Mouse (Mus musculus) layer of hippocampus, postnatal 36 days (tissue): ENCODE results near the gene Itgb5. TPM values are rescaled to one million over a fixed set of nuclear protein-coding genes. Genes with fewer than 3 reads are reported as not detected.

ENCODE experiments used
- DNase-seq, 2 experiments: peaks; one replicate each; pipeline ENCODE4 v3.0.0; 2022
- total RNA-seq, 2 experiments: library from RNA; stranded (reverse); gene quantifications; 2 replicates each; pipeline ENCODE4 v1.2.3; 2021

Gene Itgb5
- total RNA-seq, 2 experiments from 2014 or later = 40.7 to 42.7 TPM

DNA sequence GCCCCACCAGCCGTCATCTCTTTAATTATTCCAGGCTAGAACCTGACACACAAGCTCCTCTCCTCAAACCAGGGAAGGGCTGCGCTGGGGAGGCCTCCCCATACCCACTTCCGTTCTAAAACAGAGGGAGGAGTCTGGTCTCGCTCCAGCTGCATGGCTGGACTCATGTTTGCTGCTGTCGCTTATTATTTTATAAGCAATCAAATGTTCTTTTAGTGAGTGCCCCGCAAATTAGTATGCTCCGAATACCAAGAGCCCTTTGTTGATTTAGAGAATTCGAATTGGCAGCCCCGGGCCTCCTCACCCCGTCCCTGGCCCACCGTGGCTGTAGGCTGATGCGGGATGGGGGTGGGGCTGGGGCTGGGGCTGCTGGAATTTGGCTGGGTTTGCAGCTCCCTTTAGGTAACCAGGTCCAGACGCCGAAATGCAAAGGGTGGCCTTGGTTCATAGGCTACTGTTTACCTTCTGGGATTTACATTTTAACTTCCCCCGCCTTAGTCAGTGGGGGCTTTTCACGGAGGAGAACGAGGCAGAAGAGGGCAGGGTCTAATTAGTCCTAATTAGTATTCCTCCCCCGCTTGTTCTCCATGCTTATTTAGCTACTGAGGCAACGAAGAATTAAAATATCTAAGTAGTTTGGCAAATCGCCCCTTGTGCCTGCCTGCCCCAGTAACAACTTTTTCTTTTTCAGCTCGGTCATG lies 3.4 kb downstream of the Itgb5 start:
- no peak for DNase-seq

DNA sequence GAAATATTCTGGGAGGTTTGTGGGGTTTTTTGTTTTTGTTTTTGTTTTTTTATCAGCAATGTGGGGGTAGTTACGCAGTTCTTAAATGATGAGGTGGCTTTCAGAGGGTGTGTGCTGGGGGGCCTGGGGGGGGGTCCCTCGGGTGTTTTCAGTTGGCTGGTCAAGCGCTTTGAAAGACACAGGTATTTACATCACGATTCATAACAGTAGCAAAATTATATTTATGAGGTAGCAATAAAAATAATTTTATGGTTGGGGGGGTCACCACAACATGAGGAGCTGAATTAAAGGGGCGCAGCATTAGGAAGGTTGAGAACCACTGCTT lies 3.9 kb downstream of the Itgb5 start:
- DNase-seq = no peak

DNA sequence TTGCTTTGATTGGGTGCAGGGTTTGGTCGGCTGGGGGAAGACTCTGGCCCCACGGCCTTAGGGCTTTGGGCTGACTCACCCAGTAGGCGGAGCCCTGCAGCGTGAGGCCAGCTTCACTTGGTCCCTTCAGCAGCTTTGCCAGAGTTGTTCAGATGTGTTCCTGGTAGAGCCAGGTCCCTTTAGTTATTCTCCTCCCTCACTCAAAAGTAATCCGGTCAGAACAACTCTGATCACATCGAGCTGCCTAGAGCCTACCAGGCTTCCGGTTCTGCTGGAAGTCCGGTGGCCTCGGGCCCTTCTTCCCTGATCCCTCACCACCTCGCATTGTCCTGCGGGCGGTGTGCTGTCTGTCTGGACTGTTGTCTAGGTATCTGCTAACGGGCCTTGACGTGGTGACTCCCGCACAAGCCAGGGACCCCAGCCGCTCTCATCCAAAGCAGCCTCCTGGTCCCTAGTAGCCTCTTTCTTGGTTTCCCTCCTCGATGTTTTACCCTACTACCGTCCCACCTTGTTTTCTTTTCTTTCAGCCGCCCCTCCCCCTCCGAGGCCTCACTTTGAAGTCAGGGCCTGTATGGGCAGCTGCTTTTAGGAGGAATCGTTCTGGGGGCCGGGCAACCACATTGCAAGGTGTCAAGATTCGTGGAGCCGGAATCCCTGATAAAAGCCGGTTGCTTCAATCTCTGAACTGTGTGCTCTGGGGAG lies 4.5 kb downstream of the Itgb5 start:
- peak in 1 of 2 experiments; percentile 36 for DNase-seq

DNA sequence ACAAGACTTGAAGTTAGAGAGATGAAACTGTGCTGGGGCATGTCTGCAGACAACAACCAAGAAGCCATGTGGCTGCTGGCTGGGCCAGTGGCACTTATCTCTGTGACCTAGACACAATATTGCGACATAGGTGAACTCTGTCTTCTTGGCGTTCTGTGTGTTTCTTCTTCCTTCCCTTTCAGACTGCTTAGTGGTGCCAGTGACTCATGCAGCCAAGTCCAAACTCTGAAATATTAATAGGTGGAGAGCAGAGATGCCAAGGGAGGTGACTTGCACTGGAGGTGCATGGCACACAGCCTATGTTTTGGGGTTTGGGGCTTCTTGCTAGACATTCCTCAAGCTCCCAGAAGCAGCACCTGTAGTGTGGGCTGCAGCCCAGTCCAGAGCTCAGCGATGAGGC lies 7.2 kb downstream of the Itgb5 start:
- no peak for DNase-seq

DNA sequence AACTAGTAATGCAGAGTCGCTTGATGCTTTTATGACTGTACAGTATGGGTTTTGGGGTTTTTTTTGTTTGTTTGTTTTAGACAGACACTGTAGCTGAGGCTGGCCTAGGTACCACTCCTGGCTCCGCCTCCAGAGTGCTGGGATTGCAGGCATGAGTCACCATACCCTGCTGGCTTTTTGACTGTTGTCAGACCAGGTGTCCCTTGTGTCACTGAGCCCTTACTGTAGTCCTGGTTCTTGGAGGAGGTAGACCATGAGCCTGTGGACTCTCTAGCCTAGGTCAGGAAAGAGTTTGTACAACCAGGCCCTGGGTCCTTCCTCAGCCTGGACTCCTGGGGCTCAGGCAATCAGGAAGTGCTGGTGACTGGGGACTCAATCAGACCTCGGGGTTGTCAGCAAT lies 7.7 kb downstream of the Itgb5 start:
- DNase-seq = no peak

DNA sequence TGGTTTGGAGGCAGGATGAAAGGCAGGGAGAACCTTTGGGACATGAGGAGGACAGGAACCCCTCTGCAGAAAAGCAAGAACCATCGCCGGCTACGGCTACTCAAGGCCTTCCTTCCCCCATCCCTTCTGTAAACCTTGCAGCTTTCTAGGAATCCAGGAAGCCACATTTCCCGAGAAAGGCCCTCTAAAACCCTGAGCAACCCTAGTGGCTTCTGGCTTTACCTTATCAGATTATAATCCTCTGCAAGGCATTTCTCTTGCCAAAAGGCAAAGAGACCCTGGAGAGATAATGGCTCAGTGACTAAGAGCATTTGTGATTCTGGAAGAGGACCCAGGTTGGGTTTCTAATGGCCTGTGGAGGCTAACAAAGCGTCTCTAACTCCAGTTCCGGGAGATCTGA lies 11.2 kb downstream of the Itgb5 start:
- DNase-seq = no peak

DNA sequence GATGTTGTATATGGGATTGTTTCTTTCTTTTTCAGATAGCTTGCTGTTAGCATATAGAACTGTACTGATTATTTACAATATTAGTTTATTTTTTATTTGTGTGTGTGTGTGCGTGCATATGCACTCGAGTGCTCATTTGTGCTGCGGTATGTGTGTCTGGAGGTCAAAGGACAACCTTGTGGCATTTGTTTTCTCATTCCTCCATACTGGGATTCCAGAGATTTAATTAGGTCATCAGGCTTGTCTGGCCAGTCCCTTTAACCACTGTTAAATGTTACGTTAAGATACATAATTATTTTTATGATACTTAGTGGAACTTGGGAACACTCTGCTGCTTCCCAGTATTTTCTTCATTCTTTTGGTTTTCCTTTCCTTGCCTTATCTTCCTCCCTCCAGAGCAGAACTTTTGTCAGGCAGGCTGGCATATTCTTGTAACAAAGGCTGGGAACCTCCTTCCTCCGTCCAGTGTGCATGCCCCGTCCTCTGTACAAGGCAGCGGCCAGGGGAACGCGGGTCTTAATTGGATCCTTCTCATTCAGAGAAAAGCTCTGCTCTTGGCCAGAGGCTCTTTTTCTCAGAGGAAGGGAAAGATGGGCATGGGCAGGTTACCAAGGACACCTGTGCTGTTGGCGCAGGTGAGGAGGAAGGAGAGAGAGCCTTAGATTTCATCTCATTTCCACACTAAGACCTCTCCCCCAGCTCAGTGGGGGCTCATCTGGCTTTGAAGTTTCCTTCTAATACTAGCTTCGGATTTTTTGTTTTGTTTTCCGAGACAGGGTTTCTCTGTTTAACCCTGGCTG lies 12.8 kb downstream of the Itgb5 start:
- no peak for DNase-seq

DNA sequence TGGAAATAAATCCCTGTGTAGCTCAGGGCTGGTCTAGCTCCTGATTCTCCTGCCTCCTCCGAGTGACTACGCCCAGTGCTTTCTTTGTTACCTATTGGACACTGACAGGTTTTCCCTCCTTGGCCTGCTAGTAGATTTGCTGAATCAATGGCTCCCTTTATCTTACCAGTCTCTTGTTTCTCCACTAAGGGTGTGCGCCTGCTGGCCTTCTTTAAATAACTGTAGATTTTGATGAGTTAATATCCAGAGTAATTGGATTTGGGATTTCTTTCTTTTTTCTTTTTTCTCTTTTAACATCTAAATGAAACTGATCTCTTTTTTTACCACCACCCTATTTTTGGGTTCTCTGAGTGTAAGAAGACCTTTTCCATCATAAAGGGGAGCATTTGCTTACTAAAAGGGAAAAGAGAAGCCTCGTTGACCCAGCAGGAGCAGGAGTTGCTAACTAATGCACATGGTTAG lies 14.7 kb downstream of the Itgb5 start:
- no peak for DNase-seq

DNA sequence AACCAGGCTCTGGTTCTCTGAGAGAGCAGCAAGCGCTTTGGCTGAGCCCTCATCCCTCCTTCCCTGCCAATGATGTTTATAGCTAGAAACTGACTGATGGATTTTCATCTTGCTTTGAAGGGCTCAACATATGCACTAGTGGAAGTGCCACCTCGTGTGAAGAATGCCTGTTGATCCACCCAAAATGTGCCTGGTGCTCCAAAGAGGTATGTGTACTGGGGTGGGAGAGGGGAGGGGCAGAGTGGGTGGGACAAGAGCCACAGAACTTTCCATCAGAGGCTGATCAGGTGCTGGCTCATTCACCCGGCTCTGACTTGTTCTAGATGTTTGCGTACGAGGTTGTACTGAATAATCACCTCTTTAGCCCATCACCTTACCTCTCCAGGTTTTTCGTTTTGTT lies 15.4 kb downstream of the Itgb5 start:
- DNase-seq = no peak

DNA sequence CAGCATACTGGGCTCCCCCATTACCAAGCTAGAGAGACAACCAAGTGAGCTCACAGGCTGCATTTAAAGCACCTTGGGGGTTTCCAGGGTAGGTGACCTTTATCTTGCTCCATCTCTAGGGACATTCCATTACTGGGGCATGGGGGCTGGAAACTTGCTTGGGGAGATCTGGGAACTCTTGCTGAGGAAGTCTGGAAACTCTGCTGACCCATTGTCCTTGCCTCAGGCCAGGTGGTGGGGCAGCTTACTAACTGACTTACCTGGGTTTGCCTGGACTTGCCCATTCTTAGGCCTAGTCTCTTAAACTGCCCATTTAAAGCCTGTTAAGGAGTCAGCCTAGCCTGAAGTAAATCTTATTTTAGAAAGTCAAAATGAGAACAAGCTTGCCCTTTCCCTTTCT lies 23.8 kb downstream of the Itgb5 start:
- DNase-seq = no peak

DNA sequence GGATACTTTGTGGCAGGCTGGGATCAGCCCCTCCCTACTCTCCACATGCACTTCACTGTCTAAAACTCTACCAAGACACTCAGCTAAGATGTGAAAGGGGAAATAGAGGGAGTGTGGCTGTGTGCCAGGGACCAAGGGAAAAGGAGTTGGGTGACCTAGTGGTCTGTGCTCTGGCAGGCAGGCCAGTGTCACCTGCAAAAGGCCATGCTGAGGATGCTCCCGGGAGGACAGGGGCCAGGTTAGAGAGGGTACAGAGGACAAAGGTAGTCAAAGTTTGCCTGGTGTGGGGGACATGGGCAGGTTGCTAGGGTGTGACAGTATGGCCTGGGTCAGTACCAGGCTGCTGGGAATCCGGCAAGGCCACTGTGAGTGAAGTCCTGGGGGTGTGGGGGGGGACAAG lies 29.3 kb downstream of the Itgb5 start:
- no peak for DNase-seq

DNA sequence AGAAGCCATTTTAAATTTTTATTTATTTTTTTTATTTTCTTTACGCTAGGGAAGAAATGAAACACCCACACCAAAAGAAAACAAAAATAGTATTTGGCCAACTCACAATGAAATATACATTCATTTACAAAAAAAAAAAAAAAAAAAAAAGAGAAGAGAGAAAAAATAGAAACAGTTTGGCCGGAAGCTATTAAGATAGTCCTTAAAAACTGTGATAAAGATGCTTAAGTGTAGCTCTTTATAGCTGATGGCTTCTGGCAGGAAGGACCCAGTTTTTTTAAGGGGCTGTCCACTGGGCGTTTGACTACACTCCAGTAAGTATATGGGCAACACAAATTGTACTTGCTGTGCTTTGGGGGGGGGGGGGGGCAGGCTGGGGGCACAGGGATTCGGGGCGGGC lies 29.9 kb downstream of the Itgb5 start:
- DNase-seq = no peak

DNA sequence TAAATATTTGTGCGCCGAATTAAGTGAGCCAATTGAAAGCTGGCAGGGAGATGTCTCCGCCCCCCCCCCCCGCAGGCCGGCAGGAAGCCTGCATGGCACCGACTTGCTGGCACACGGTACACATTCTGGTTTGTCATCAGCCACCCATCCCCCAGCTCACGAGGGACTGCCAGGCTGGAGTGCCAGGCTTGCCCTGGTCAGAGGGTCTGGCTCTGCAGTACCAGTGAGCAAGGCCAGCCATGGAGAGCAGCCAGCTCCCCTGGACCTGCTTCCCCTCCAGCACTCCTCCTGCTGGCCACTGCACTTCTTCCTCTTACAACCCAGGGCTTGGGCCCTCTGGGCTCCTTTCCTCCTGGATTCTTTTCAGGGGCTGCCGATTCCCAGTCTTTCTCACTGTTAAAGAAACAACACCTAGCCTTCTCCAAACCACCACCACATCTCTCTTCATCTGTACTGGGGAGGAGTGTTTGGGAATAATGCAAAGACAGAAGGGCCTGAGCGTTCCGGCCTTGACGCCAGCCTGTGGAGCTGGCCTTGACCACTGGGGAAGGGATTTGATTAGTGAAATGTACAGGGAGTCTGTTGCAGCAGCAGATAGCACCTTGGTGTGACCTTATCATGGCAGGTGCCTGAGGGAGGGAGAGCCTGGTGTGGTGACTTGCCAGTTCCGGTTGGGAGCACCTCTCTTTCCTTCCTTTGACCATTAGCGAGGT lies 30.7 kb downstream of the Itgb5 start:
- DNase-seq = peak; percentile 84 to 87

DNA sequence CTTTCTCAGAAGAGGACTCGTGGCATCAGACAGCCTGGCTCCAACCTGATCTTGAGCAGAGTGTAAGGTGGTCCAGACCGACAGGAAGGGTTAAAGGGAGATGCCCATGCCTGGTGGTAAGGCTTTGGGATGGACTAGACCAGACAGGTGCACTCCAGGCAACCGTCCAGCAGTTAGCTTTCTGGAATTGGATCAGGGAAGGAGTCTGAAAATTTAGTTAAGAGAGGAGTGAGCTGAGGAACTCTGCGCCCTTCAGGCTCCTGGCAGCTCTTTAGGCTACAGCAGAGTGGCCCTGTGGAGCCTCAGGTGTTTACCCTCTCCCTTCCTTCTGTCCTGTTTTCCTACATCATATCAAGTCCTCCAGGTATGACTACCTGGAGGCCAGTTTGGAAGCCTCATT lies 32.9 kb downstream of the Itgb5 start:
- no peak for DNase-seq

DNA sequence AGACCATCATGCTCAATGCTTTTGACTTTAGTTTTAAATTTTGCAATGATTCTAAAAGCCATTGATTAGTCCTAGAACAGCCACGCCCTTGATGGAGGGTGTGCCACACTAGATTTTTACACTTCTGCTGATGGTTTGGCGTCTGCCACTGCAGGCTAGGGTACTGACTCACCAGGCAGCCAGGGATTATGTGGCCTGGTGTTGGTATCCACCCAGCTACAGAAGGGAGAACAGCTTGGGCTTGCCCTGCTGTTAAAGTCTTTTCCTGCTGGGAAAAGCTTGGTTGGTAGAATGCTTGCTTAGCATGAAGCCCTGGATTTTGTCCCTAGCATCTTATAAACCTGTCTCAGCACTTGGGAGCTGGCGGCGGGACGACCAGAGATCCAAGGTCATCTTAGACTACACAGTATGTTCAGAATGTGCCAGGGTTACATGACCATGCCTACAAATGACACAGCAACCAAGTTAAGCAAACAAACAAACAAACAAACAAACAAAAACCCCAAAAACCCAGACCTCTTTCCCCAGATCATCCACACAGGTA lies 33.8 kb downstream of the Itgb5 start:
- no peak for DNase-seq

DNA sequence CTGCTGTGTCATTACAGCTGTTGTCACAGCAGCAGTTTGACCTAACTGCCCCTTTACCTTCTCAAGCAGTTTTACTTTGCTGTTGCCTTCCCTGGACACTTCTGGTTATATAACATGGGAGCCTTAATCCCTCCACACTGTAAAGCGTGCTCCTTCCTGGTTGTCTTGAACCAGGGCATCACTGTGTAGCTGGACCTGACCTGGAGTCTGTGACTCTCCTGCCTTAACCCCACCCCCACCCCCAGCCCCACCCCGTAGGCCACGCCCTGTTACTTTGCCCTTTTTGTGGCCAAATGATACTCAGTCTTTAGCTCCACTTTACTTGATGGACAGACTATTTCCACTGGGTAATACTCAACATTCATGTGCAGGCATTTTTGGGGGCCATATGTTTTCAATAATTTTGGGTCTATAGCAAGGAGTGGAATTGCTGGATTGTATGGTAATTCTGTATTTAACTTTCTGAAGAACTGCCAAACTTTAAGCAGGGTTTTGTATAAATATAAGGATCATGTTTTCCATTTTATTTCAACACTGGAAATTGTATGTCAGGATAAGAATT lies 40.8 kb downstream of the Itgb5 start:
- DNase-seq = no peak

DNA sequence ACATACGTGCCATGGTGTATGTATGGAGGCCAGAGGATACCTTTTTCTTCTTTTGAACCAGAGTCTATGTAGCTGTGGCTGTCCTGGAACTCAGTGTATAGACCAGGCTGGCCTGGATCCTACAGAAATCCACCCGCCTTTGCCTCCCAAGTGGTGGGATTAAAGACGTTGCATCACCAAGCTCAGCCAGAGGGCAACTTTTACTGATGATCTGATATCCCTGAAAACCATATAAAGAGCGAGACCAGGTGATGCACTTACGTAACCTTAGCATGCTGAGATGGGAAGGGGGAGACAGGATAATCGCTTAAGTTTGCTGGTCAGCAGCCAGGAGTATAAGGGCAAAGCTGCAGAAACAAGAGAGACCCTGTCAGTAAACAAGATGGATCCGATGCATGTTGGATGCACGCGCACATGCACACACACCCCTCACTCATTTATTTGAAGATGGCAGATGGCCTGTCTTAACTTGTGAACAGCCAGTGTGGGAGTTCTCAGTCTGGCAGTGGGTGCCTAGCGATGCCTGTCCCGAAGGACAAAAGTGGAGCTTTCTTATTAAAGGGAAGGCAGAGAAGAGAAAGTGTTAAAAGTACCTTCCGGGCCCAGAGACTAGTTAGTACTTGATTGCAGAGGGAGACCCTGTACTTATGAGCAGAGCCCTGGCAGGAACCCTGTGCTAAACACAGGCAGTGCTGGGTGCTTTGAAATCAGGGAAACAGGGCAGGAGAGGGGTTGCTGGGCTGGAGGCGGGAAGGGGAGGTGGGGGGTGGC lies 41.7 kb downstream of the Itgb5 start:
- no peak for DNase-seq

DNA sequence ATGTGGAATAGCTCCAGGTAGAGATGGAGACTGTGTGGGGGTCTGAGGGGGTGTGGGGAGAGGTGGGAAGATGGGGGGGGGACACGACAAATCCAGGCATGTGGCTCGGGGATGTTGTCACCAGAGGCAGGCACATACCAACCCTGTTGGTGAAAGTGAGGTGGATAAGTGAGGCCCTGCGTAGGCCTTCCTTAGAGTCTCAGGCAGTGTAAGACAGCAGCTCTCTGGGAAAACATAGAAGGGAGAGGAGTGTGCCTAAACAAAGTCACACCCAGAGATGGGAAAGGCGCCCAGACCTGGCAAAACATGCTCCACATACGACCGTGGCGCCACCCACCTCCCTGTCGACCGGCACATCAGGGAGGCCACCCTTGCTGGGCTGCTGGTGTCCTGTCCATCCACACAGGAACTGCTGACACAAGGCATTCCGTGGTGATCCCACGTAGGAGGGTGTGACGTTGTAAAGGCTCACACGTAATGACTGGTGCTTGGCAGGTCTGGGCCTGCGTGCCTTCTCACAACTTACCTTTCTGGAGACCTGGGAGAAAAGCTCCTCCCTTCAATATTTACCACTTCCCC lies 42.5 kb downstream of the Itgb5 start:
- no peak for DNase-seq

DNA sequence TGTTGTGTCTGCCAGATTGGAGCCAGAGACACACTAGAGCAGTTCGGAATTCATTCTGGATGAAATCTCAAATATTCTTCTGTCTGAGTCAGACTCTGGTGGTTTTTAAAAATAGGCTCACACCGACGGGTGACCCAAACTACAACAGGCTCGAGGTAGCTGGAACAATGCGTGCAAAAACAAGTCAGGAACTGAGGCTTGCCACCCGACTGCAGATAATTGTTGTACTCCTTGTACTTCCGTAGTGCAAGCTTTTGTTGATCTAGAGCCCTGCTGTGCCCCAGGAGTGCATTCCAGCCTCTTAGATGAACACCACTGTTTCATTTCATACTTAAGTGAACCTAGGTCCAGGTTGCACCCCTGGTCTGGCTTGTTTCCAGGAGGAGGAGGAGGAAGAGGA lies 43.8 kb downstream of the Itgb5 start:
- no peak for DNase-seq

DNA sequence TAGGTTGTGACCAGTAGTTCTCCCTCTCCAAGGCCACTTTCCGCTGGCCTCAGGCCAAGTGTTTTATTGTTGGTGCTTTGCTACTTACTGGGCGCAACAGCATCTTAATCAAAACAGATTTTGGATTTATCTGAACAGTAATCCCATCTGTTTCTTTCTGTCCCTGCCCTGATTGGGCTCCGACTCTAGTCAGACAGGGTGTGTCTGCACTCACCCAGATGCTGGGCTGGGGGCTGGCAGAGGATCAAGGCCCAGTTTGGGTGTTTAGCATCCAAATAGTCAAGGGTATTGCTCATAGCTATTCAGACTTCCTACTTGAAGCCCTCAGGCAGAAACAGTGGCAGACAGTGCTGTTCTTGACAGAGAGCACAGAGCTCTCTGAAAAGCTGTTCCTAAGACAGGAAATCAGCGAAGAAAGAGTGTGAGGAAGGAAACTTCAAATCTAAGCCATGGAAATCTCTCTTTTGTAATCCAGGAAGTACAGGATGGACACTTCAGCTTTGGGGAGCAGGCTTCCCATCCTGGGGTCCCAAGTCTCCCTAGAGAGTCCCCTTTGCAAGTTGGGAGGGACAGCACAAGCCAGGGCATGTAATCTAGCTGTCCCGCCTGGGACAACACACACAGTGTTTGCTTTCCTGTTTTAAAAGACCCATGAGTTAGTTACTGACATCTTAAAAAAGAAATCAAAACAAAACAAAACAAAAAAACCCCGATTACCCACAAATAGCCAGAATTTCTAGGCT lies 48.7 kb downstream of the Itgb5 start:
- DNase-seq = no peak
